ENCODE assay signal across 17 mouse cellular contexts in the genomic region with DNA sequence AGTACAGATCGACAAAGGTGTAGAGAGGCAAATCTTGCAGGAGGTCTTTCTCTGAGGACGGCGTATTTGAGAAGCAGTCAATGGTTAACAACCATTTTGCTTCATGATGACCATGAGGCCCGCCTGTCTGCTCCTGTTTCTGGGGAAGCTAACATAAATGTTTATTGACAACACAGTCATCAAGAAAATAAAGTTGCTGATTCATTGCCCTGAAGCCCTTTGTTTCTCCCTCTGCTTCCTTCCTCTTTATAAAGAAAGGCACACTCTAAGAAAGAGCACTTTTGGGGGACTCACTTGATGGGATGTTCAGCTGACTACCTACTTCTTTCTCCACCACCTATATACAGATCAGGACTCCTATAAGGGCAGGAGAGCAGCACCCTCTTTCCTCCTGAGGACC. TPM values are rescaled to one million over a fixed set of nuclear protein-coding genes. Genes with fewer than 3 reads are reported as not detected.
DNase-seq lines count a peak whose midpoint lies in the region; ATAC-seq and TF ChIP-seq lines count a peak whose summit lies in the region.
"Had no signal": no experiment of that assay in that cellular context is flagged by ENCODE, and none has a peak within 500 bp of the region (broad histone marks: within the 10 kb centered on the region; RNA-seq: fewer than 3 reads in every experiment).

No protein-coding gene starts in this region.

- no peaks in the 10 kb centered on the region for H3K27me3 ChIP-seq in kidney, postnatal 0 days (ENCODE audit: insufficient read depth, low read length)
- 0 out of 2 replicates have a peak, but pooled peaks cover 2% of the 10 kb centered on the region for H3K27me3 ChIP-seq in liver, embryonic 11.5 days (replicated peaks; ENCODE audit: control insufficient read depth, insufficient read depth, low read length)
- no peaks in the 10 kb centered on the region for H3K27me3 ChIP-seq in forebrain, embryonic 12.5 days
- H3K27me3 ChIP-seq: embryonic facial prominence, embryonic 12.5 days; neural tube, embryonic 15.5 days had no signal

- H3K4me3 ChIP-seq in kidney, postnatal 0 days (replicated peaks; ENCODE audit: low read depth, low read length), result no peak overlapping the region
- H3K4me3 ChIP-seq in brown adipose tissue, adult 24 weeks (ENCODE audit: insufficient read depth, low read depth, low read length), result peak overlapping the region; percentile 47
- H3K4me3 ChIP-seq in liver, embryonic 11.5 days (ENCODE audit: low read depth, low read length), result no peak overlapping the region
- H3K4me3 ChIP-seq in forebrain, embryonic 12.5 days (replicated peaks), result no peak overlapping the region
- H3K4me3 ChIP-seq: embryonic facial prominence, embryonic 12.5 days; neural tube, embryonic 15.5 days had no signal

- WGBS in kidney, postnatal 0 days, result 61% methylated on average over 4 of the region's 4 CpGs
- WGBS in liver, embryonic 11.5 days, result 69% methylated on average over 4 of the region's 4 CpGs
- 91% methylated on average over 4 of the region's 4 CpGs for WGBS in forebrain, embryonic 12.5 days

- intact Hi-C loops in left cerebral cortex, postnatal 25 days (cut with DNase I), result no loop called here

- H3K9me3 ChIP-seq in kidney, postnatal 0 days (replicated peaks; ENCODE audit: low read length), result no peaks in the 10 kb centered on the region
- H3K9me3 ChIP-seq in liver, embryonic 11.5 days (ENCODE audit: control insufficient read depth, low read length), result no peaks in the 10 kb centered on the region
- H3K9me3 ChIP-seq in forebrain, embryonic 12.5 days, result no peaks in the 10 kb centered on the region
- H3K9me3 ChIP-seq: embryonic facial prominence, embryonic 12.5 days; neural tube, embryonic 15.5 days had no signal

- H3K36me3 ChIP-seq in kidney, postnatal 0 days (ENCODE audit: insufficient read depth, low read length), result no peaks in the 10 kb centered on the region
- no peaks in the 10 kb centered on the region for H3K36me3 ChIP-seq in liver, embryonic 11.5 days (ENCODE audit: control insufficient read depth, insufficient read depth, low read length)
- no peaks in the 10 kb centered on the region for H3K36me3 ChIP-seq in forebrain, embryonic 12.5 days (replicated peaks)
- H3K36me3 ChIP-seq: embryonic facial prominence, embryonic 12.5 days; neural tube, embryonic 15.5 days had no signal

- no peak for TF ChIP-seq CTCF in kidney, postnatal 0 days (IDR thresholded peaks at IDR 0.05; ENCODE audit: low read depth)

- no peak for DNase-seq in kidney, postnatal 0 days (ENCODE audit: low spot score)
- DNase-seq in kidney, postnatal 4 days, result no peak
- no peak for DNase-seq in liver, embryonic 11.5 days (ENCODE audit: low spot score)
- no peak for DNase-seq in left cerebral cortex, postnatal 25 days (ENCODE audit: low spot score in 2 of 2)
- DNase-seq: cerebellum, postnatal 14 days; gastrocnemius, postnatal 25 days; heart, postnatal 14 days; lung, adult 18-20 months; right cerebral cortex, postnatal 14 days had no signal

- no peak overlapping the region for H3K4me2 ChIP-seq in kidney, postnatal 0 days (ENCODE audit: low read length)
- 0 out of 2 replicates have a peak overlapping the region, but pooled peaks have one; percentile 10 for H3K4me2 ChIP-seq in liver, embryonic 11.5 days
- no peak overlapping the region for H3K4me2 ChIP-seq in forebrain, embryonic 12.5 days
- H3K4me2 ChIP-seq: embryonic facial prominence, embryonic 12.5 days; neural tube, embryonic 15.5 days had no signal

- H3K27ac ChIP-seq in kidney, postnatal 0 days, result peak overlapping the region; percentile 87
- no peak overlapping the region; the same call in 1 of the 2 replicates for H3K27ac ChIP-seq in brown adipose tissue, adult 24 weeks (replicated peaks; ENCODE audit: low read depth, low read length)
- H3K27ac ChIP-seq in liver, embryonic 11.5 days (ENCODE audit: low read depth, low read length), result peak overlapping the region; percentile 60
- H3K27ac ChIP-seq in forebrain, embryonic 12.5 days, result no peak overlapping the region
- H3K27ac ChIP-seq: embryonic facial prominence, embryonic 12.5 days; neural tube, embryonic 15.5 days had no signal

- H3K9ac ChIP-seq in kidney, postnatal 0 days (ENCODE audit: low read depth, low read length), result no peak overlapping the region
- H3K9ac ChIP-seq in liver, embryonic 11.5 days (ENCODE audit: low read depth, low read length), result no peak overlapping the region
- H3K9ac ChIP-seq in forebrain, embryonic 12.5 days, result no peak overlapping the region
- H3K9ac ChIP-seq: embryonic facial prominence, embryonic 12.5 days; neural tube, embryonic 15.5 days had no signal

- ATAC-seq in kidney, postnatal 0 days (replicated peaks; ENCODE audit: low FRiP score, low read depth), result no peak; the same call in 1 of the 2 replicates
- ATAC-seq in liver, embryonic 11.5 days (replicated peaks; ENCODE audit: low FRiP score), result no peak
- ATAC-seq in neutrophil, adult 5-6 weeks (ENCODE audit: extremely low read depth, insufficient number of reproducible peaks, low FRiP score, poor library complexity, severe bottlenecking), result peak; percentile 33; the same call in 1 of the 2 replicates
- no peak for ATAC-seq in cerebellum, adult (ENCODE audit: insufficient number of reproducible peaks, low FRiP score, low TSS enrichment)
- ATAC-seq in forebrain, embryonic 12.5 days (ENCODE audit: low FRiP score), result no peak
- ATAC-seq: forebrain, embryonic 14.5 days; midbrain, embryonic 16.5 days had no signal

- H3K4me1 ChIP-seq in kidney, postnatal 0 days (replicated peaks; ENCODE audit: insufficient read depth, low read length), result peaks cover 16% of the 10 kb centered on the region; the same call in 1 of the 2 replicates
- H3K4me1 ChIP-seq in brown adipose tissue, adult 24 weeks (ENCODE audit: control insufficient read depth, insufficient read depth, insufficient read length, low read length), result no peaks in the 10 kb centered on the region
- peaks cover 78% of the 10 kb centered on the region for H3K4me1 ChIP-seq in liver, embryonic 11.5 days (replicated peaks; ENCODE audit: control insufficient read depth, insufficient read depth, low read length)
- peaks cover 15% of the 10 kb centered on the region; the same call in 1 of the 2 replicates for H3K4me1 ChIP-seq in forebrain, embryonic 12.5 days
- H3K4me1 ChIP-seq: embryonic facial prominence, embryonic 12.5 days had no signal

RNA-seq across cellular contexts. Expression of a gene that starts 42.8 kb away (rescaled TPM):
- polyA plus RNA-seq in kidney, postnatal 0 days (2015; fragmentation: Nextera tagmentation; extraction: Ambion mirVana), result 20.4 and 23.1 TPM in 2 replicates
- polyA plus RNA-seq in brown adipose tissue, adult 24 weeks (2012; ENCODE audit: insufficient read depth, insufficient read length, missing spikeins), result 23.7 and 63.9 TPM in 2 replicates
- polyA plus RNA-seq in liver, embryonic 11.5 days (2014; fragmentation: Nextera tagmentation; extraction: Ambion mirVana), result 21.4 and 27.4 TPM in 2 replicates
- total RNA-seq in neutrophil, adult 5-6 weeks (2017), result 12.3 and 17.6 TPM in 2 replicates
- 10 to 100 TPM; 48.8 to 59.7 TPM for total RNA-seq in left cerebral cortex, postnatal 25 days (2021)
- polyA plus RNA-seq in forebrain, embryonic 12.5 days (2016; fragmentation: Nextera tagmentation; extraction: Ambion mirVana), result 36.6 and 37.2 TPM in 2 replicates

RNA-seq across cellular contexts. Expression of a gene that starts 43.5 kb away (rescaled TPM):
- polyA plus RNA-seq in kidney, postnatal 0 days (2015; fragmentation: Nextera tagmentation; extraction: Ambion mirVana), result 9.7 and 10.5 TPM in 2 replicates
- 1.4 and 1.8 TPM in 2 replicates for polyA plus RNA-seq in brown adipose tissue, adult 24 weeks (2012; ENCODE audit: insufficient read depth, insufficient read length, missing spikeins)
- 11.5 and 12.0 TPM in 2 replicates for polyA plus RNA-seq in liver, embryonic 11.5 days (2014; fragmentation: Nextera tagmentation; extraction: Ambion mirVana)
- total RNA-seq in neutrophil, adult 5-6 weeks (2017), result 22.3 TPM in 2 replicates
- total RNA-seq in left cerebral cortex, postnatal 25 days (2021), result 1 to 10 TPM; 3.0 to 3.3 TPM
- 1.5 and 1.8 TPM in 2 replicates for polyA plus RNA-seq in forebrain, embryonic 12.5 days (2016; fragmentation: Nextera tagmentation; extraction: Ambion mirVana)

Comparison
In these comparisons a context has a peak if more than half of its experiments do, and no peak if none do; other contexts are left out.
1. H3K27ac ChIP-seq: peak in kidney, postnatal 0 days (single experiment) and liver, embryonic 11.5 days (single experiment); none in brown adipose tissue, adult 24 weeks (single experiment) and forebrain, embryonic 12.5 days (single experiment).